Mouse (Mus musculus) c-Kit-negative CD71-positive TER-119-positive erythroid progenitor cells, embryonic 14.5 days (primary cell): Measurements from ENCODE around the gene Relch.

Experiments
- DNase-seq: peaks from one replicate; pipeline ENCODE4 v3.0.0-alpha.2; 2013; ENCODE audit warnings: low read depth, low spot score

The Relch gene

GRCm38 (mm10) chr1:105794670-105795069 lies 131.0 kb downstream of the Relch start:
- DNase-seq, result no peak

DNA sequence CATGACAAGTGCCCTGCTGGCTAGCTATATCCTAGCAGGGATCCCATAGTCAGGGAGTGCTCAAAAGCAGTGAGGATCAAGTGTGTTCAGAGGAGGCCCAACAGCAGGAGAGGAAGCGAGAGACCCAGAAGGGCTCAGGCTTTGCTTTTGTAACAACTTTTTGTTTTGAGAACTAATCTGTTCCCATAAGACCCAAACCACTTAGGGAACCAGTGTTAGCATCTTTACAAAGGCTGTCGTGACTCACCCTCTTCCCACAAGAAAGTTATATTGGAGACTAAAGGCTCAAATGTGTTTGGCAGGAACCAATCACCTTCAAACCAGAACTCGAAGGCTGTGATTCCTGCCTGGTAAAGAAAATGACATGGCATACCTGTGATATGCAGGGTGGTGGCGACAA lies 132.0 kb downstream of the Relch start:
- DNase-seq, result no peak

DNA sequence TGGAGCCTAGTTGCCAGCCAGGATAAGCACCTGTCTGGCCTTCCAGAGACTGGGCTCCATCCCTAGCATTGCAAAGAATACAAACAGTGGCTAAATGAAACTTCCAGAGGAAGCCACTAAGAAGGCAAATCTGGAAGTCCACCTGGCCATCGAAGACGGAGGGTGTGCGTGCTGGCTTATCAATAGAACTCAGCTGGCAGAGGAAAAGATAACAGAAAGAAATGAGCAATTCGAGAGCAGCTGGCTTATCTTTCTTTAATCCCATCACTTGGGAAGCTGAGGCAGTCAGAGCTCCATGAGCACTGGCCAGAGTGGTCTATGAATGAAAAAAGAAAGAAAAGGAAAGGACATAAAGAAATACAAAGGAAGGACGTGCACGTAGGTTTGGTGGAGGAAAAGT lies 136.9 kb downstream of the Relch start:
- no peak for DNase-seq

- DNase-seq, result no peak
Measured at GRCm38 (mm10) chr1:105801252-105801651, 137.6 kb downstream of the Relch start.

DNA sequence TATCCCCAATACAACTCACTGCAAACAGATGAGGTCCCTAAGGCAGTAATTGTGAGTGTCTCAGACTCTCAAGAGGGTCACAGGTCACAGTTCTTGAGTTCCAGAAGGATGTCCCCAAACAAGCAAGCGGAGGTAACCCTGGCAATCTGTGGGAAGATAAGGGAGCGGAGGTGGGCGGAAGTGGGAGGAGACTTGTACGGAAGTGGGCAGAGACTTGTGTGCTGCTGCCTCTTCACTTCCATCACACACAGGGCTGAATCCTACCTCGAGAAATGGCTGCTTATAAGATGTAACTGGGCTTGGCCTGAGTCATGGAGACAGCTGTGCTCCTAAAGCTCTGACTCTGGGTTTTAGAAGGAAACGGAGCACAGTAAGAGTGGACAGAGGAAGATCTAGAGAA lies 139.3 kb downstream of the Relch start:
- DNase-seq, result peak; percentile 2

DNA sequence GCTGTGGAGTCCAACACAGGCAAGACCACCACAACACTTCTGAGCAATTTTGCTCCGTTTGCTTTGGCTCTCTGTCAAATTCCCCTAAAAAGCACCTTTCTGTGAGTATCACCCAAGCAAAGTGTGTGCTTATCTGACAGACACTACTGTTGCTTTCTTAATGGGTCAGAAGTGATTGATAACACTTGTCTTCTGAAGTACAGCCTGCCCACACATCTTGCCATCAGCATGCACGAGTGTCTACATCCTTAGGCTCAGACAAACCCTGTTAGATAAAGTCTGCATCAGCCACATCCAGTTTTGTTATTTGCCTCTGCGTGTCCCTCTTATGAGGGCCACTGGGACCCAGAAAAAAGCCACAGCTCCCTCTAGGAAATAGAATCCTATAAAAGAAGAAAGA lies 140.6 kb downstream of the Relch start:
- no peak for DNase-seq
